Mouse (Mus musculus) kidney, postnatal 14 days (tissue): Measurements from ENCODE around the gene Snrnp48.

ENCODE experiments used
- DNase-seq: peaks from one replicate; pipeline ENCODE4 v3.0.0; 2022; ENCODE audit warnings: mixed read lengths

The Snrnp48 gene

DNA sequence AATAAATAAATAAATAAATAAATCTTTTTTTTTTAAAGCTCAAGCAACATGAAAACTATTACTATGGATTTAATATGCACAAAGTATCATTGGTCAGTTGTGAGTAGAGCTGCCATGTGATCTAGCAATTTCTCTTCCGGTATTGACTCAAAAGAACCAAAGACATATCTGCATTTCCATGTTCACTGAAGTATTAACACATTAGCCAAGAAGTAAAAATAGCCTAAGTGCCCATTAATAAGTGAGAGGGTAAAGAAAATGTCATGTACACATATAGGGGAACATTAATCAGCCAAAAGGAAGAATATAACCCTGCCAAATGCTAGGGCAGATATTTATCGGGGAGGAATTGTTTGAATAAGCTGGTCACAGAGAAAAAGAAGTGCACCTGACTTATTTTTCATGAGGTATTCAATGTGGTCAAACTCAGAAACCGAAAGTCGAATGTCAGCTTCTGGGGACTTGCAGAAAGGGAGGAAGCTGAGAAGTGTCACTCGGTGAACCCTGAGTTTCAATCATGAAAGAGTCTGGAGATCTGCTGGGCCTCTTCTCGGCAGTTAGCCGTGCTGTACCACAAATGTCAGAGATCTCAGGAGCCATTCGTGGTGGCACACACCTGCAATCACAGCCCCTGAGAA lies 64.4 kb downstream of the Snrnp48 start:
- no peak for DNase-seq

DNA sequence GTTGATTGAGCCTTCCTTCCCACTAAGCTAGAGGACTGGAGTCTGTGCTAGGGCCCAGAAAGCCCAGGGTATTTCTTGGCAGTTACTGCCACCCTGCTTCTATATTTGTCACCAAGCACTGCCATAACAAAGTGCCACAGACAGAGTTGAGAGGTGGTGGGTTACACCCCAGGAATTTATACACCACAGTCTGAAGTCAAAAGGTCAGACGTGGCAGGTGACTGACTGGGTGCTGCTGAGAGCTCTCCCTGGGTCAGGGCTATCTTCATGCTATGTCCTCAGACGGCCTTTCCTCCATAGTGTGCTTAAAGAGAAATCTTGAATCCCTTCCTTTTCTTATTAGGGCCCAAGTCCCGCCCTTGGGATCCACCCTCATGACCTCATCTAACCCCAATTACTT lies 67.9 kb downstream of the Snrnp48 start:
- DNase-seq, result no peak
